Mouse (Mus musculus): Measurements from ENCODE around the gene Hoxb7. TPM values are rescaled to one million over a fixed set of nuclear protein-coding genes. Genes with fewer than 3 reads are reported as not detected.

Hoxb7 gene
- polyA plus RNA-seq, 1 experiment from 2014 or later: 0.15 TPM

- Histone ChIP-seq H3K4me1 (peaks cover 10% of the 10 kb centered on the region; the same call in 1 of the 2 replicates), H3K36me3 (no peaks in the 10 kb centered on the region), H3K9ac (no peak overlapping the region), H3K27ac (no peak overlapping the region), H3K27me3 (peaks cover 99% of the 10 kb centered on the region), H3K4me3 (peak overlapping the region; percentile 23), H3K4me2 (peak overlapping the region; percentile 26), H3K9me3 (no peaks in the 10 kb centered on the region)
- ATAC-seq (ENCODE audit: insufficient number of reproducible peaks, insufficient read depth, low FRiP score, low TSS enrichment, low read depth): no peak
- under 1% methylated on average over 52 of the region's 52 CpGs for WGBS
Observed at GRCm38 (mm10) chr11:96271541-96272011, 14.8 kb upstream of the Hoxb7 start.

- WGBS: under 1% methylated on average over 58 of the region's 58 CpGs
- no peaks in the 10 kb centered on the region for H3K36me3 ChIP-seq
- peaks cover 99% of the 10 kb centered on the region for H3K27me3 ChIP-seq
- peaks cover 10% of the 10 kb centered on the region; the same call in 1 of the 2 replicates for H3K4me1 ChIP-seq
- H3K4me2 ChIP-seq: peak overlapping the region; percentile 18; the same call in 1 of the 2 replicates
- H3K4me3 ChIP-seq: no peak overlapping the region; the same call in 1 of the 2 replicates
- no peak overlapping the region for H3K9ac ChIP-seq
- ATAC-seq (ENCODE audit: insufficient number of reproducible peaks, insufficient read depth, low FRiP score, low TSS enrichment, low read depth): no peak
- no peaks in the 10 kb centered on the region for H3K9me3 ChIP-seq
- H3K27ac ChIP-seq: no peak overlapping the region
Observed at GRCm38 (mm10) chr11:96272024-96272921, 14.2 kb upstream of the Hoxb7 start.

- no peak overlapping the region for H3K9ac ChIP-seq
- H3K4me2 ChIP-seq: no peak overlapping the region
- H3K27me3 ChIP-seq: peaks cover 100% of the 10 kb centered on the region
- H3K9me3 ChIP-seq: no peaks in the 10 kb centered on the region
- no peak for ATAC-seq (ENCODE audit: insufficient number of reproducible peaks, insufficient read depth, low FRiP score, low TSS enrichment, low read depth)
- H3K36me3 ChIP-seq: no peaks in the 10 kb centered on the region
- H3K4me1 ChIP-seq: peaks cover 10% of the 10 kb centered on the region; the same call in 1 of the 2 replicates
- H3K4me3 ChIP-seq: no peak overlapping the region
- H3K27ac ChIP-seq: no peak overlapping the region
- 1% methylated on average over 10 of the region's 10 CpGs for WGBS
Observed at GRCm38 (mm10) chr11:96274428-96274827, 12.0 kb upstream of the Hoxb7 start.

- no peak overlapping the region for H3K4me3 ChIP-seq
- WGBS: 9% methylated on average over 4 of the region's 4 CpGs
Observed at GRCm38 (mm10) chr11:96275896-96276295, 10.5 kb upstream of the Hoxb7 start.

GRCm38 (mm10) chr11:96277151-96278044 is 9.0 kb upstream of the Hoxb7 start:
- ATAC-seq (ENCODE audit: insufficient number of reproducible peaks, insufficient read depth, low FRiP score, low TSS enrichment, low read depth): no peak
- Histone ChIP-seq H3K9me3 (no peaks in the 10 kb centered on the region), H3K27me3 (peaks cover 100% of the 10 kb centered on the region), H3K4me2 (no peak overlapping the region), H3K4me3 (no peak overlapping the region), H3K36me3 (no peaks in the 10 kb centered on the region), H3K9ac (no peak overlapping the region), H3K27ac (no peak overlapping the region), H3K4me1 (peaks cover 2% of the 10 kb centered on the region; the same call in 1 of the 2 replicates)
- WGBS: 1% methylated on average over 35 of the region's 35 CpGs

More at GRCm38 (mm10) chr11:96275896-96276295, 10.5 kb upstream of the Hoxb7 start:
- no peaks in the 10 kb centered on the region for H3K36me3 ChIP-seq
- H3K27ac ChIP-seq: no peak overlapping the region
- H3K4me1 ChIP-seq: peaks cover 10% of the 10 kb centered on the region; the same call in 1 of the 2 replicates
- no peaks in the 10 kb centered on the region for H3K9me3 ChIP-seq
- H3K27me3 ChIP-seq: peaks cover 100% of the 10 kb centered on the region
- H3K4me2 ChIP-seq: no peak overlapping the region
- ATAC-seq (ENCODE audit: insufficient number of reproducible peaks, insufficient read depth, low FRiP score, low TSS enrichment, low read depth): no peak
- no peak overlapping the region for H3K9ac ChIP-seq

GRCm38 (mm10) chr11:96278324-96278723 is 8.1 kb upstream of the Hoxb7 start:
- Histone ChIP-seq H3K4me3 (no peak overlapping the region), H3K4me2 (no peak overlapping the region), H3K36me3 (no peaks in the 10 kb centered on the region), H3K4me1 (0 out of 2 replicates have a peak, but pooled peaks cover 3% of the 10 kb centered on the region), H3K27me3 (peaks cover 100% of the 10 kb centered on the region), H3K27ac (no peak overlapping the region), H3K9me3 (no peaks in the 10 kb centered on the region), H3K9ac (no peak overlapping the region)
- no peak for ATAC-seq (ENCODE audit: insufficient number of reproducible peaks, insufficient read depth, low FRiP score, low TSS enrichment, low read depth)
- 11% methylated on average over 14 of the region's 14 CpGs for whole genome bisulfite sequencing

GRCm38 (mm10) chr11:96278773-96279172 is 7.7 kb upstream of the Hoxb7 start:
- H3K9me3 ChIP-seq: no peaks in the 10 kb centered on the region
- no peak overlapping the region for H3K4me2 ChIP-seq
- no peak overlapping the region for H3K9ac ChIP-seq
- no peak overlapping the region for H3K27ac ChIP-seq
- WGBS: under 1% methylated on average over 9 of the region's 9 CpGs
- H3K4me1 ChIP-seq: 0 out of 2 replicates have a peak, but pooled peaks cover 3% of the 10 kb centered on the region
- no peak overlapping the region for H3K4me3 ChIP-seq
- ATAC-seq (ENCODE audit: insufficient number of reproducible peaks, insufficient read depth, low FRiP score, low TSS enrichment, low read depth): no peak
- H3K36me3 ChIP-seq: no peaks in the 10 kb centered on the region
- H3K27me3 ChIP-seq: peaks cover 100% of the 10 kb centered on the region

GRCm38 (mm10) chr11:96279421-96280233 is 6.8 kb upstream of the Hoxb7 start:
- H3K9me3 ChIP-seq: no peaks in the 10 kb centered on the region
- ATAC-seq (ENCODE audit: insufficient number of reproducible peaks, insufficient read depth, low FRiP score, low TSS enrichment, low read depth): no peak
- H3K36me3 ChIP-seq: no peaks in the 10 kb centered on the region
- WGBS: 1% methylated on average over 31 of the region's 31 CpGs
- 0 out of 2 replicates have a peak, but pooled peaks cover 10% of the 10 kb centered on the region for H3K4me1 ChIP-seq
- peaks cover 100% of the 10 kb centered on the region for H3K27me3 ChIP-seq
- H3K27ac ChIP-seq: no peak overlapping the region
- H3K4me3 ChIP-seq: no peak overlapping the region
- H3K9ac ChIP-seq: no peak overlapping the region
- no peak overlapping the region for H3K4me2 ChIP-seq

GRCm38 (mm10) chr11:96280399-96281378 is 5.7 kb upstream of the Hoxb7 start:
- 7% methylated on average over 8 of the region's 8 CpGs for WGBS
- Histone ChIP-seq H3K36me3 (no peaks in the 10 kb centered on the region), H3K4me1 (0 out of 2 replicates have a peak, but pooled peaks cover 10% of the 10 kb centered on the region), H3K4me3 (no peak overlapping the region), H3K27ac (no peak overlapping the region), H3K9me3 (no peaks in the 10 kb centered on the region), H3K27me3 (peaks cover 100% of the 10 kb centered on the region), H3K4me2 (no peak overlapping the region), H3K9ac (no peak overlapping the region)
- ATAC-seq (ENCODE audit: insufficient number of reproducible peaks, insufficient read depth, low FRiP score, low TSS enrichment, low read depth): no peak

- no peak overlapping the region for H3K4me3 ChIP-seq
- peaks cover 100% of the 10 kb centered on the region for H3K27me3 ChIP-seq
- no peak overlapping the region for H3K27ac ChIP-seq
- no peaks in the 10 kb centered on the region for H3K9me3 ChIP-seq
- H3K4me2 ChIP-seq: no peak overlapping the region
- WGBS: 4% methylated on average over 18 of the region's 18 CpGs
- H3K9ac ChIP-seq: no peak overlapping the region
- no peak for ATAC-seq (ENCODE audit: insufficient number of reproducible peaks, insufficient read depth, low FRiP score, low TSS enrichment, low read depth)
- H3K4me1 ChIP-seq: 0 out of 2 replicates have a peak, but pooled peaks cover 10% of the 10 kb centered on the region
- H3K36me3 ChIP-seq: no peaks in the 10 kb centered on the region
Observed at GRCm38 (mm10) chr11:96281396-96281795, 5.0 kb upstream of the Hoxb7 start.

All from embryonic facial prominence, embryonic 13.5 days (tissue).